Mouse (Mus musculus): Measurements from ENCODE around the gene Ninj1. TPM values are rescaled to one million over a fixed set of nuclear protein-coding genes. Genes with fewer than 3 reads are reported as not detected.

Ninj1 gene
- polyA plus RNA-seq, 2 experiments: 61.5 to 67.4 TPM

GRCm38 (mm10) chr13:49213531-49213932 lies 26.2 kb downstream of the Ninj1 start:
- WGBS: 66% methylated on average over 4 of the region's 4 CpGs
- ATAC-seq (ENCODE audit: low FRiP score, low read depth) (no peak), DNase-seq (ENCODE audit: low spot score) (no peak)
- Histone ChIP-seq H3K4me3 (replicated peaks; ENCODE audit: low read length) (no peak overlapping the region), H3K27me3 (ENCODE audit: control insufficient read depth, insufficient read depth, low read length) (no peaks in the 10 kb centered on the region), H3K4me1 (ENCODE audit: control insufficient read depth, insufficient read depth, low read length) (peaks cover 26% of the 10 kb centered on the region), H3K4me2 (replicated peaks; ENCODE audit: low read depth, low read length, severe bottlenecking) (no peak overlapping the region), H3K9ac (ENCODE audit: low read depth, low read length, severe bottlenecking) (no peak overlapping the region), H3K9me3 (ENCODE audit: control insufficient read depth, low read length) (no peaks in the 10 kb centered on the region), H3K36me3 (ENCODE audit: control insufficient read depth, insufficient read depth, low read length) (no peaks in the 10 kb centered on the region), H3K27ac (replicated peaks; ENCODE audit: low read depth, low read length) (no peak overlapping the region)
- no peak for TF ChIP-seq POLR2A (IDR thresholded peaks at IDR 0.05; ENCODE audit: borderline replicate concordance, extremely low read depth, insufficient read depth, insufficient read length)

- no peak overlapping the region for H3K9ac ChIP-seq (ENCODE audit: low read depth, low read length, severe bottlenecking)
- DNase-seq (ENCODE audit: low spot score) (no peak), ATAC-seq (ENCODE audit: low FRiP score, low read depth) (no peak)
- H3K27ac ChIP-seq (replicated peaks; ENCODE audit: low read depth, low read length): no peak overlapping the region
- H3K4me3 ChIP-seq (replicated peaks; ENCODE audit: low read length): peak overlapping the region; percentile 91; the same call in 1 of the 2 replicates
- H3K4me1 ChIP-seq (ENCODE audit: control insufficient read depth, insufficient read depth, low read length): peaks cover 23% of the 10 kb centered on the region
- no peaks in the 10 kb centered on the region for H3K27me3 ChIP-seq (ENCODE audit: control insufficient read depth, insufficient read depth, low read length)
- no peaks in the 10 kb centered on the region for H3K9me3 ChIP-seq (ENCODE audit: control insufficient read depth, low read length)
- 79% methylated on average over 3 of the region's 3 CpGs for WGBS
- TF ChIP-seq POLR2A (IDR thresholded peaks at IDR 0.05; ENCODE audit: borderline replicate concordance, extremely low read depth, insufficient read depth, insufficient read length): no peak
- H3K36me3 ChIP-seq (ENCODE audit: control insufficient read depth, insufficient read depth, low read length): no peaks in the 10 kb centered on the region
- peak overlapping the region; percentile 55 for H3K4me2 ChIP-seq (replicated peaks; ENCODE audit: low read depth, low read length, severe bottlenecking)
Observed at GRCm38 (mm10) chr13:49214454-49214853, 27.2 kb downstream of the Ninj1 start.

GRCm38 (mm10) chr13:49215128-49215503 lies 27.8 kb downstream of the Ninj1 start:
- DNase-seq (ENCODE audit: low spot score) (no peak), ATAC-seq (ENCODE audit: low FRiP score, low read depth) (no peak)
- no peak overlapping the region for H3K27ac ChIP-seq (replicated peaks; ENCODE audit: low read depth, low read length)
- peak overlapping the region; percentile 91 for H3K4me3 ChIP-seq (replicated peaks; ENCODE audit: low read length)
- no peaks in the 10 kb centered on the region for H3K36me3 ChIP-seq (ENCODE audit: control insufficient read depth, insufficient read depth, low read length)
- TF ChIP-seq POLR2A (IDR thresholded peaks at IDR 0.05; ENCODE audit: borderline replicate concordance, extremely low read depth, insufficient read depth, insufficient read length): no peak
- H3K9ac ChIP-seq (ENCODE audit: low read depth, low read length, severe bottlenecking): peak overlapping the region; percentile 85
- no peaks in the 10 kb centered on the region for H3K9me3 ChIP-seq (ENCODE audit: control insufficient read depth, low read length)
- no peaks in the 10 kb centered on the region for H3K27me3 ChIP-seq (ENCODE audit: control insufficient read depth, insufficient read depth, low read length)
- 9% methylated on average over 5 of the region's 5 CpGs for WGBS
- H3K4me1 ChIP-seq (ENCODE audit: control insufficient read depth, insufficient read depth, low read length): peaks cover 23% of the 10 kb centered on the region
- H3K4me2 ChIP-seq (replicated peaks; ENCODE audit: low read depth, low read length, severe bottlenecking): peak overlapping the region; percentile 55

- peak within 1 kb of the TSS; percentile 85 for H3K9ac ChIP-seq (ENCODE audit: low read depth, low read length, severe bottlenecking)
- peak; percentile 96 for DNase-seq (ENCODE audit: low spot score)
- peak within 1 kb of the TSS; percentile 67 for H3K27ac ChIP-seq (replicated peaks; ENCODE audit: low read depth, low read length)
- 0 out of 2 replicates have a peak, but pooled peaks have one; percentile 8 for TF ChIP-seq POLR2A (IDR thresholded peaks at IDR 0.05; ENCODE audit: borderline replicate concordance, extremely low read depth, insufficient read depth, insufficient read length)
- ATAC-seq (ENCODE audit: low FRiP score, low read depth): peak; percentile 94
- no peaks in the 10 kb centered on the region for H3K27me3 ChIP-seq (ENCODE audit: control insufficient read depth, insufficient read depth, low read length)
- H3K4me2 ChIP-seq (replicated peaks; ENCODE audit: low read depth, low read length, severe bottlenecking): peak within 1 kb of the TSS; percentile 55
- no peaks in the 10 kb centered on the region for H3K36me3 ChIP-seq (ENCODE audit: control insufficient read depth, insufficient read depth, low read length)
- WGBS: 1% methylated on average over 66 of the region's 78 CpGs
- H3K4me1 ChIP-seq (ENCODE audit: control insufficient read depth, insufficient read depth, low read length): peaks cover 23% of the 10 kb centered on the region
- no peaks in the 10 kb centered on the region for H3K9me3 ChIP-seq (ENCODE audit: control insufficient read depth, low read length)
- H3K4me3 ChIP-seq (replicated peaks; ENCODE audit: low read length): peak within 1 kb of the TSS; percentile 91
Observed at GRCm38 (mm10) chr13:49215504-49216219, 28.4 kb downstream of the Ninj1 start, which contains the start of gene Card19. Card19 (minus strand) TSS chr13:49216037.

DNA sequence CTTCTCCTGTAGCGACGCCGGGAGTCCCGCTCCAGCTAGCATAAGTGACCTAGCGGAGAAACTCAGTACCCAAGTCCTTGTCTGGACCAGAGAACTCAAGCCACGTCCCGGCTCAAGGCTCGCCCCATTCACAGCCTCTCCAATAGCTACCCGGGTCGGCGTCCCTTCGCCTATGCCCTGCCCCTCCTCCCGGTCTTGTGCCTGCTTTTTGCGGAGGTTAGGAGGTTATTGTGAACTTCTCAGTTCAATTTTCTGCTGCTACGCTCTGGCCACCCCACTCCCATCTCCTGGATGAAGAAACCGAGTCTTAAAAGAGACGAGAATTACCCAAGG lies 28.9 kb downstream of the Ninj1 start:
- peak overlapping the region; percentile 67 for H3K27ac ChIP-seq (replicated peaks; ENCODE audit: low read depth, low read length)
- WGBS: under 1% methylated on average over 17 of the region's 17 CpGs
- peak overlapping the region; percentile 91 for H3K4me3 ChIP-seq (replicated peaks; ENCODE audit: low read length)
- peaks cover 23% of the 10 kb centered on the region for H3K4me1 ChIP-seq (ENCODE audit: control insufficient read depth, insufficient read depth, low read length)
- DNase-seq (ENCODE audit: low spot score): no peak
- H3K9me3 ChIP-seq (ENCODE audit: control insufficient read depth, low read length): no peaks in the 10 kb centered on the region
- H3K4me2 ChIP-seq (replicated peaks; ENCODE audit: low read depth, low read length, severe bottlenecking): peak overlapping the region; percentile 55
- ATAC-seq (ENCODE audit: low FRiP score, low read depth): peak; percentile 63
- no peak for TF ChIP-seq POLR2A (IDR thresholded peaks at IDR 0.05; ENCODE audit: borderline replicate concordance, extremely low read depth, insufficient read depth, insufficient read length)
- peak overlapping the region; percentile 85 for H3K9ac ChIP-seq (ENCODE audit: low read depth, low read length, severe bottlenecking)
- H3K36me3 ChIP-seq (ENCODE audit: control insufficient read depth, insufficient read depth, low read length): no peaks in the 10 kb centered on the region
- H3K27me3 ChIP-seq (ENCODE audit: control insufficient read depth, insufficient read depth, low read length): no peaks in the 10 kb centered on the region
